Mouse (Mus musculus): ENCODE results near the gene Psmf1. TPM values are rescaled to one million over a fixed set of nuclear protein-coding genes. Genes with fewer than 3 reads are reported as not detected.

Gene Psmf1
- total RNA-seq, 2 experiments from 2014 or later = 25.7 to 26.3 TPM

Other genes with a start within 250 kb of the Psmf1 start
- 100 to 1,000 TPM; 279 to 287 TPM for gene Fkbp1a, start 201.7 kb downstream of the Psmf1 start, total RNA-seq (2021)
- gene Sdcbp2, start 171.6 kb downstream of the Psmf1 start, total RNA-seq (2021) = 1 to 10 TPM; 1.6 to 2.4 TPM
- 1 to 10 TPM; 3.6 to 3.7 TPM for gene Snph, start 111.6 kb downstream of the Psmf1 start, total RNA-seq (2021)
- gene Rad21l, start 75.7 kb downstream of the Psmf1 start, total RNA-seq (2021) = not detected
- 1 to 10 TPM; 4.1 to 4.5 TPM for gene Tmem74b, start 42.2 kb downstream of the Psmf1 start, total RNA-seq (2021)
- not detected for gene Rspo4, start 98.7 kb upstream of the Psmf1 start, total RNA-seq (2021)
- under 1 TPM in 1 of 2 experiments, not detected in 1; 0.10 TPM for gene Angpt4, start 167.0 kb upstream of the Psmf1 start, total RNA-seq (2021)
- gene Fam110a, start 236.0 kb upstream of the Psmf1 start, total RNA-seq (2021) = 1 to 10 TPM; 5.2 to 5.6 TPM